Mouse (Mus musculus): ENCODE results near the gene Chd3. TPM values are rescaled to one million over a fixed set of nuclear protein-coding genes. Genes with fewer than 3 reads are reported as not detected.
"Not testable (repeated sequence)": the region's sequence is repeated elsewhere in the genome, so short reads cannot be mapped to it uniquely, and the experiment has no call there.

Chd3 gene
- polyA plus RNA-seq, 1 experiment from 2014 or later: 59.7 TPM

GRCm38 (mm10) chr11:69325628-69326407 is 43.4 kb downstream of the Chd3 start, which contains the start of gene Kcnab3:
TSS of gene Kcnab3 (plus strand) at chr11:69326258.
- H3K4me3 ChIP-seq (ENCODE audit: low read length): peak within 1 kb of the TSS; percentile 52
- peaks cover 15% of the 10 kb centered on the region; the same call in 1 of the 2 replicates for H3K27me3 ChIP-seq (ENCODE audit: control insufficient read depth, insufficient read depth, low read length)
- peaks cover 3% of the 10 kb centered on the region; the same call in 1 of the 2 replicates for H3K36me3 ChIP-seq (ENCODE audit: control insufficient read depth, insufficient read depth, low read length)
- ATAC-seq (ENCODE audit: low FRiP score, low TSS enrichment): peak; percentile 71
- peak within 1 kb of the TSS; percentile 94 for H3K4me2 ChIP-seq (replicated peaks; ENCODE audit: low read depth, low read length)
- peaks cover 22% of the 10 kb centered on the region for H3K4me1 ChIP-seq (ENCODE audit: control insufficient read depth, insufficient read depth, low read length)
- peak within 1 kb of the TSS; percentile 53 for H3K9ac ChIP-seq (ENCODE audit: low read depth, low read length)
- WGBS: 12% methylated on average over 26 of the region's 26 CpGs
- H3K9me3 ChIP-seq (ENCODE audit: control insufficient read depth, low read length): no peaks in the 10 kb centered on the region
- H3K27ac ChIP-seq (ENCODE audit: low read depth, low read length): 0 out of 2 replicates have a peak within 1 kb of the TSS, but pooled peaks have one; percentile 32

- H3K36me3 ChIP-seq (ENCODE audit: control insufficient read depth, insufficient read depth, low read length): peaks cover 10% of the 10 kb centered on the region; the same call in 1 of the 2 replicates
- H3K9me3 ChIP-seq (ENCODE audit: control insufficient read depth, low read length): no peaks in the 10 kb centered on the region
- H3K4me1 ChIP-seq (ENCODE audit: control insufficient read depth, insufficient read depth, low read length): peaks cover 22% of the 10 kb centered on the region
- WGBS: 81% methylated on average over 6 of the region's 6 CpGs
- peak overlapping the region; percentile 62 for H3K4me2 ChIP-seq (replicated peaks; ENCODE audit: low read depth, low read length)
- H3K27ac ChIP-seq (ENCODE audit: low read depth, low read length): no peak overlapping the region
- ATAC-seq (ENCODE audit: low FRiP score, low TSS enrichment): no peak
- H3K4me3 ChIP-seq (ENCODE audit: low read length): peak overlapping the region; percentile 59
- 0 out of 2 replicates have a peak overlapping the region, but pooled peaks have one; percentile 69 for H3K9ac ChIP-seq (ENCODE audit: low read depth, low read length)
- peaks cover 15% of the 10 kb centered on the region; the same call in 1 of the 2 replicates for H3K27me3 ChIP-seq (ENCODE audit: control insufficient read depth, insufficient read depth, low read length)
Measured at GRCm38 (mm10) chr11:69324749-69325148, 44.5 kb downstream of the Chd3 start.

- Histone ChIP-seq H3K36me3 (ENCODE audit: control insufficient read depth, insufficient read depth, low read length) (peaks cover 21% of the 10 kb centered on the region), H3K9ac (ENCODE audit: low read depth, low read length) (peak within 1 kb of the TSS; percentile 69), H3K27ac (ENCODE audit: low read depth, low read length) (peak within 1 kb of the TSS; percentile 18), H3K4me3 (ENCODE audit: low read length) (peak within 1 kb of the TSS; percentile 59), H3K9me3 (ENCODE audit: control insufficient read depth, low read length) (no peaks in the 10 kb centered on the region), H3K4me2 (replicated peaks; ENCODE audit: low read depth, low read length) (peak within 1 kb of the TSS; percentile 71), H3K27me3 (ENCODE audit: control insufficient read depth, insufficient read depth, low read length) (peaks cover 15% of the 10 kb centered on the region; the same call in 1 of the 2 replicates), H3K4me1 (ENCODE audit: control insufficient read depth, insufficient read depth, low read length) (peaks cover 22% of the 10 kb centered on the region)
- under 1% methylated on average over 30 of the region's 30 CpGs for WGBS
- ATAC-seq (ENCODE audit: low FRiP score, low TSS enrichment): peak; percentile 92
Measured at GRCm38 (mm10) chr11:69323667-69324111, 45.5 kb downstream of the Chd3 start, which contains the start of the genes Cntrob and Trappc1. TSS of gene Cntrob (minus strand) at chr11:69323775. TSS of gene Trappc1 (plus strand) at chr11:69323980.

- WGBS: 18% methylated on average over 18 of the region's 18 CpGs
- Histone ChIP-seq H3K36me3 (ENCODE audit: control insufficient read depth, insufficient read depth, low read length) (peaks cover 29% of the 10 kb centered on the region), H3K27me3 (ENCODE audit: control insufficient read depth, insufficient read depth, low read length) (peaks cover 14% of the 10 kb centered on the region; the same call in 1 of the 2 replicates), H3K9ac (ENCODE audit: low read depth, low read length) (peak overlapping the region; percentile 59), H3K9me3 (ENCODE audit: control insufficient read depth, low read length) (no peaks in the 10 kb centered on the region), H3K4me2 (replicated peaks; ENCODE audit: low read depth, low read length) (peak overlapping the region; percentile 71), H3K4me3 (ENCODE audit: low read length) (peak overlapping the region; percentile 59), H3K27ac (ENCODE audit: low read depth, low read length) (peak overlapping the region; percentile 6), H3K4me1 (ENCODE audit: control insufficient read depth, insufficient read depth, low read length) (peaks cover 22% of the 10 kb centered on the region)
- ATAC-seq (ENCODE audit: low FRiP score, low TSS enrichment): no peak
Measured at GRCm38 (mm10) chr11:69322693-69323471, 46.3 kb downstream of the Chd3 start.

- H3K36me3 ChIP-seq (ENCODE audit: control insufficient read depth, insufficient read depth, low read length): peaks cover 37% of the 10 kb centered on the region
- peaks cover 5% of the 10 kb centered on the region; the same call in 1 of the 2 replicates for H3K27me3 ChIP-seq (ENCODE audit: control insufficient read depth, insufficient read depth, low read length)
- H3K4me2 ChIP-seq (replicated peaks; ENCODE audit: low read depth, low read length): peak overlapping the region; percentile 71
- H3K9ac ChIP-seq (ENCODE audit: low read depth, low read length): no peak overlapping the region
- no peaks in the 10 kb centered on the region for H3K9me3 ChIP-seq (ENCODE audit: control insufficient read depth, low read length)
- no peak overlapping the region for H3K27ac ChIP-seq (ENCODE audit: low read depth, low read length)
- 83% methylated on average over 6 of the region's 6 CpGs for WGBS
- H3K4me1 ChIP-seq (ENCODE audit: control insufficient read depth, insufficient read depth, low read length): peaks cover 22% of the 10 kb centered on the region
- H3K4me3 ChIP-seq (ENCODE audit: low read length): peak overlapping the region; percentile 3; the same call in 1 of the 2 replicates
- no peak for ATAC-seq (ENCODE audit: low FRiP score, low TSS enrichment)
Measured at GRCm38 (mm10) chr11:69322010-69322409, 47.2 kb downstream of the Chd3 start.

GRCm38 (mm10) chr11:69321580-69321979 is 47.6 kb downstream of the Chd3 start:
- Histone ChIP-seq H3K4me2 (replicated peaks; ENCODE audit: low read depth, low read length) (peak overlapping the region; percentile 71; the same call in 1 of the 2 replicates), H3K36me3 (ENCODE audit: control insufficient read depth, insufficient read depth, low read length) (peaks cover 37% of the 10 kb centered on the region), H3K9me3 (ENCODE audit: control insufficient read depth, low read length) (no peaks in the 10 kb centered on the region), H3K9ac (ENCODE audit: low read depth, low read length) (no peak overlapping the region), H3K4me3 (ENCODE audit: low read length) (no peak overlapping the region; the same call in 1 of the 2 replicates), H3K27me3 (ENCODE audit: control insufficient read depth, insufficient read depth, low read length) (peaks cover 2% of the 10 kb centered on the region; the same call in 1 of the 2 replicates), H3K27ac (ENCODE audit: low read depth, low read length) (no peak overlapping the region), H3K4me1 (ENCODE audit: control insufficient read depth, insufficient read depth, low read length) (peaks cover 19% of the 10 kb centered on the region)
- WGBS: 92% methylated on average over 6 of the region's 6 CpGs
- no peak for ATAC-seq (ENCODE audit: low FRiP score, low TSS enrichment)

- not testable (repeated sequence) for H3K4me2 ChIP-seq (replicated peaks; ENCODE audit: low read depth, low read length); ATAC-seq (ENCODE audit: low FRiP score, low TSS enrichment); H3K9ac ChIP-seq (ENCODE audit: low read depth, low read length); H3K9me3 ChIP-seq (ENCODE audit: control insufficient read depth, low read length); H3K4me3 ChIP-seq (ENCODE audit: low read length); H3K27ac ChIP-seq (ENCODE audit: low read depth, low read length); H3K27me3 ChIP-seq (ENCODE audit: control insufficient read depth, insufficient read depth, low read length)
- WGBS: 85% methylated on average over 3 of the region's 3 CpGs
- peaks cover 13% of the 10 kb centered on the region for H3K4me1 ChIP-seq (ENCODE audit: control insufficient read depth, insufficient read depth, low read length)
- H3K36me3 ChIP-seq (ENCODE audit: control insufficient read depth, insufficient read depth, low read length): peaks cover 59% of the 10 kb centered on the region
Measured at GRCm38 (mm10) chr11:69318000-69318399, 51.2 kb downstream of the Chd3 start.

GRCm38 (mm10) chr11:69316361-69316760 is 52.8 kb downstream of the Chd3 start:
- no peak for ATAC-seq (ENCODE audit: low FRiP score, low TSS enrichment)
- H3K27ac ChIP-seq (ENCODE audit: low read depth, low read length): no peak overlapping the region
- no peaks in the 10 kb centered on the region for H3K4me1 ChIP-seq (ENCODE audit: control insufficient read depth, insufficient read depth, low read length)
- no peaks in the 10 kb centered on the region for H3K9me3 ChIP-seq (ENCODE audit: control insufficient read depth, low read length)
- WGBS: 92% methylated on average over 6 of the region's 6 CpGs
- H3K36me3 ChIP-seq (ENCODE audit: control insufficient read depth, insufficient read depth, low read length): peaks cover 63% of the 10 kb centered on the region
- no peak overlapping the region for H3K4me3 ChIP-seq (ENCODE audit: low read length)
- H3K27me3 ChIP-seq (ENCODE audit: control insufficient read depth, insufficient read depth, low read length): no peaks in the 10 kb centered on the region
- H3K9ac ChIP-seq (ENCODE audit: low read depth, low read length): no peak overlapping the region
- no peak overlapping the region for H3K4me2 ChIP-seq (replicated peaks; ENCODE audit: low read depth, low read length)

Measured in kidney, embryonic 14.5 days (tissue).